Comparison of ENCODE assay signal across 9 mouse cellular contexts in the genomic region with DNA sequence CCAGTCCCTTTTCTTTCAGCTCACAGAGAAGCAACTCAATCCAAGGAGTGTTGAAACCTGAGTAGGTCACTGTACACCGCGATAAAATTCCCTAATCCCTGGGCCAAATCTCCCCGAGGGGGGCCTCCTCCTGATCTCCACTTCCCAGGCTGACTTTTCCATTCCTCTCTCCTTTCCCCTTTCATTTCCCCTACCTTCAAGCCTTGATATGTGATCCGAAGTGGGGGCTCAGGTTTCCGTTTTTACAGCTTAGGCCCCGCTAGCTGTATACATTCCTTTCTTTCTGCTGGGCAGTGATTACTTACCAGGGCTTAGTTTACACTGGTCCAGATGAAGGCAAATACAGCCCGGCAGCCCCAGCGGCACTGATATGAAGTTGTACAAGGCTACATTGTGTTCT. TPM values are rescaled to one million over a fixed set of nuclear protein-coding genes. Genes with fewer than 3 reads are reported as not detected.
DNase-seq lines count a peak whose midpoint lies in the region; ATAC-seq and TF ChIP-seq lines count a peak whose summit lies in the region.
"Had no signal": no experiment of that assay in that cellular context is flagged by ENCODE, and none has a peak within 500 bp of the region (broad histone marks: within the 10 kb centered on the region; RNA-seq: fewer than 3 reads in every experiment).

No protein-coding gene starts in this region.

- no peaks in the 10 kb centered on the region for H3K36me3 ChIP-seq in heart, adult 2 months (ENCODE audit: control insufficient read depth, insufficient read depth, low read length)
- no peaks in the 10 kb centered on the region; the same call in 1 of the 2 replicates for H3K36me3 ChIP-seq in forebrain, embryonic 10.5 days (replicated peaks)
- no peaks in the 10 kb centered on the region for H3K36me3 ChIP-seq in hindbrain, embryonic 16.5 days (ENCODE audit: control insufficient read depth, insufficient read depth, low read length)
- no peaks in the 10 kb centered on the region for H3K36me3 ChIP-seq in neural tube, embryonic 14.5 days (ENCODE audit: control insufficient read depth, insufficient read depth, low read length)

- intact Hi-C loops in heart, adult 2 months (cut with DNase I), result loop anchor here (2.0 to 10.0 kb wide), 3 partner anchors 136 to 326 kb away; no protein-coding TSS in a partner anchor
- intact Hi-C loops in heart, postnatal 25 days (cut with DNase I), result loop anchor here (5.0 kb wide), 4 partner anchors 99 to 201 kb away; no protein-coding TSS in a partner anchor

- WGBS in heart, adult 2 months, result 12% methylated on average over 8 of the region's 8 CpGs
- under 1% methylated on average over 8 of the region's 8 CpGs for WGBS in forebrain, embryonic 10.5 days
- WGBS in hindbrain, embryonic 16.5 days, result 6% methylated on average over 8 of the region's 8 CpGs
- WGBS in neural tube, embryonic 14.5 days, result 11% methylated on average over 8 of the region's 8 CpGs

- peaks cover 2% of the 10 kb centered on the region; the same call in 1 of the 2 replicates for H3K9me3 ChIP-seq in forebrain, embryonic 10.5 days
- no peaks in the 10 kb centered on the region for H3K9me3 ChIP-seq in hindbrain, embryonic 16.5 days (ENCODE audit: control insufficient read depth, low read length)
- H3K9me3 ChIP-seq in neural tube, embryonic 14.5 days (ENCODE audit: control insufficient read depth, low read length), result no peaks in the 10 kb centered on the region

- TF ChIP-seq POLR2A in heart, adult 2 months (IDR thresholded peaks at IDR 0.05; ENCODE audit: insufficient read depth, low read depth, low read length), result no peak

- H3K9ac ChIP-seq in heart, adult 2 months (ENCODE audit: low read depth, low read length), result peak overlapping the region; percentile 74
- peak overlapping the region; percentile 39 for H3K9ac ChIP-seq in hindbrain, embryonic 16.5 days (ENCODE audit: low read depth, low read length)
- H3K9ac ChIP-seq in neural tube, embryonic 14.5 days (replicated peaks; ENCODE audit: low read depth, low read length), result no peak overlapping the region; the same call in 1 of the 2 replicates

- H3K27me3 ChIP-seq in heart, adult 2 months (ENCODE audit: control insufficient read depth, insufficient read depth, low read length), result no peaks in the 10 kb centered on the region
- peaks cover 61% of the 10 kb centered on the region for H3K27me3 ChIP-seq in forebrain, embryonic 10.5 days (ENCODE audit: poor library complexity, severe bottlenecking)
- H3K27me3 ChIP-seq in hindbrain, embryonic 16.5 days (replicated peaks; ENCODE audit: control insufficient read depth, insufficient read depth, low read length), result no peaks in the 10 kb centered on the region
- no peaks in the 10 kb centered on the region for H3K27me3 ChIP-seq in neural tube, embryonic 14.5 days (ENCODE audit: control insufficient read depth, insufficient read depth, low read length)

- H3K4me1 ChIP-seq in heart, adult 2 months (ENCODE audit: control insufficient read depth, insufficient read depth, low read length), result peaks cover 3% of the 10 kb centered on the region
- H3K4me1 ChIP-seq in forebrain, embryonic 10.5 days, result peaks cover 66% of the 10 kb centered on the region
- H3K4me1 ChIP-seq in hindbrain, embryonic 16.5 days (ENCODE audit: control insufficient read depth, insufficient read depth, low read depth, low read length), result peaks cover 25% of the 10 kb centered on the region
- peaks cover 28% of the 10 kb centered on the region for H3K4me1 ChIP-seq in neural tube, embryonic 14.5 days (ENCODE audit: control insufficient read depth, insufficient read depth, low read length)

- H3K4me3 ChIP-seq in heart, adult 2 months, result peak overlapping the region; percentile 27
- peak overlapping the region; percentile 94 for H3K4me3 ChIP-seq in forebrain, embryonic 10.5 days
- H3K4me3 ChIP-seq in hindbrain, embryonic 16.5 days (ENCODE audit: low read length), result peak overlapping the region; percentile 96
- peak overlapping the region; percentile 31 for H3K4me3 ChIP-seq in neural tube, embryonic 14.5 days (ENCODE audit: low read depth, low read length)

- TF ChIP-seq CTCF in heart, adult 2 months (IDR thresholded peaks at IDR 0.05), result no peak

- peak overlapping the region; percentile 93 for H3K4me2 ChIP-seq in hindbrain, embryonic 16.5 days (ENCODE audit: low read length)
- peak overlapping the region; percentile 96 for H3K4me2 ChIP-seq in neural tube, embryonic 14.5 days (ENCODE audit: low read depth, low read length)

- DNase-seq in heart, adult 2 months, result peak; percentile 39 to 46
- DNase-seq in heart, postnatal 25 days (ENCODE audit: low spot score), result no peak
- peak; percentile 52 for DNase-seq in forebrain, embryonic 10.5 days (ENCODE audit: extremely low spot score, low spot score)
- DNase-seq in right cerebral cortex, postnatal 14 days, result no peak
- DNase-seq in right cerebral cortex, postnatal 36 days (ENCODE audit: low spot score in 2 of 2), result no peak
- DNase-seq: lung, adult 18-20 months had no signal

- no peaks in the 10 kb centered on the region; the same call in 1 of the 2 replicates for H3K79me2 ChIP-seq in heart, adult 2 months (replicated peaks; ENCODE audit: control insufficient read depth, insufficient read depth, low read length)

- H3K27ac ChIP-seq in heart, adult 2 months, result peak overlapping the region; percentile 76
- H3K27ac ChIP-seq in forebrain, embryonic 10.5 days, result no peak overlapping the region
- H3K27ac ChIP-seq in hindbrain, embryonic 16.5 days (ENCODE audit: low read depth, low read length), result no peak overlapping the region
- no peak overlapping the region for H3K27ac ChIP-seq in neural tube, embryonic 14.5 days (ENCODE audit: low read depth, low read length)

- TF ChIP-seq EP300 in heart, adult 2 months (IDR thresholded peaks at IDR 0.05; ENCODE audit: insufficient read depth, low read depth, low read length), result no peak

- ATAC-seq in hindbrain, embryonic 16.5 days, result no peak
- ATAC-seq in neural tube, embryonic 14.5 days (ENCODE audit: low read depth), result no peak
- no peak for ATAC-seq in monocyte, adult 5-6 weeks (replicated peaks; ENCODE audit: insufficient number of reproducible peaks, low FRiP score, low TSS enrichment, poor library complexity, severe bottlenecking)

RNA-seq across cellular contexts. Expression of a gene that starts 3.2 kb away (rescaled TPM):
- total RNA-seq in heart, adult 2 months (2021), result 10 to 100 TPM; 16.5 to 16.7 TPM
- polyA plus RNA-seq in heart, adult 2 months (2012; rRNA removed), result 5.1 and 5.3 TPM in 2 replicates
- total RNA-seq in heart, postnatal 25 days (2021), result 10 to 100 TPM; 14.3 to 15.5 TPM
- 1.8 and 2.0 TPM in 2 replicates for polyA plus RNA-seq in forebrain, embryonic 10.5 days (2016; fragmentation: Nextera tagmentation; extraction: Ambion mirVana)
- 9.1 and 10.8 TPM in 2 replicates for polyA plus RNA-seq in hindbrain, embryonic 16.5 days (2015; fragmentation: Nextera tagmentation; extraction: Ambion mirVana)
- polyA plus RNA-seq in neural tube, embryonic 14.5 days (2014; fragmentation: Nextera tagmentation; extraction: Ambion mirVana), result 12.3 and 17.0 TPM in 2 replicates
- not detected in 3 replicates for total RNA-seq in monocyte, adult 5-6 weeks (2017)

RNA-seq across cellular contexts. Expression of a gene that starts 3.4 kb away (rescaled TPM):
- total RNA-seq in heart, adult 2 months (2021), result 1 to 10 TPM; 2.2 to 2.5 TPM
- polyA plus RNA-seq in heart, adult 2 months (2012; rRNA removed), result 3.5 and 5.8 TPM in 2 replicates
- total RNA-seq in heart, postnatal 25 days (2021), result 1 to 10 TPM; 2.7 to 3.6 TPM
- polyA plus RNA-seq in forebrain, embryonic 10.5 days (2016; fragmentation: Nextera tagmentation; extraction: Ambion mirVana), result 1.0 and 1.1 TPM in 2 replicates
- polyA plus RNA-seq in hindbrain, embryonic 16.5 days (2015; fragmentation: Nextera tagmentation; extraction: Ambion mirVana), result 1.8 and 1.9 TPM in 2 replicates
- polyA plus RNA-seq in neural tube, embryonic 14.5 days (2014; fragmentation: Nextera tagmentation; extraction: Ambion mirVana), result 1.7 and 2.4 TPM in 2 replicates
- not detected in 3 replicates for total RNA-seq in monocyte, adult 5-6 weeks (2017)

RNA-seq across cellular contexts. Expression of a gene that starts 50.2 kb away (rescaled TPM):
- total RNA-seq in heart, adult 2 months (2021), result 10 to 100 TPM; 31.1 to 33.7 TPM
- polyA plus RNA-seq in heart, adult 2 months (2012; rRNA removed), result 16.6 and 27.0 TPM in 2 replicates
- total RNA-seq in heart, postnatal 25 days (2021), result 10 to 100 TPM; 31.4 to 32.7 TPM
- polyA plus RNA-seq in forebrain, embryonic 10.5 days (2016; fragmentation: Nextera tagmentation; extraction: Ambion mirVana), result 17.1 and 17.2 TPM in 2 replicates
- polyA plus RNA-seq in hindbrain, embryonic 16.5 days (2015; fragmentation: Nextera tagmentation; extraction: Ambion mirVana), result 15.5 and 16.2 TPM in 2 replicates
- polyA plus RNA-seq in neural tube, embryonic 14.5 days (2014; fragmentation: Nextera tagmentation; extraction: Ambion mirVana), result 14.4 and 17.3 TPM in 2 replicates
- 4.7 to 13.1 TPM (median 6.2 TPM) in 3 replicates for total RNA-seq in monocyte, adult 5-6 weeks (2017)

Comparison
In these comparisons a context has a peak if more than half of its experiments do, and no peak if none do; other contexts are left out.
1. DNase-seq: peak in heart, adult 2 months (2 of 2) and forebrain, embryonic 10.5 days (single experiment); none in heart, postnatal 25 days (single experiment), right cerebral cortex, postnatal 14 days (single experiment) and right cerebral cortex, postnatal 36 days (0 of 2).
2. H3K4me3 ChIP-seq: peak in every context shown above with its lines; median percentile 96 in hindbrain, embryonic 16.5 days; 94 in forebrain, embryonic 10.5 days; 31 in neural tube, embryonic 14.5 days; 27 in heart, adult 2 months.